In genomic region chr9:54700174-54700475, GRCm38 (mm10) we compare ENCODE assay signal across 8 mouse cellular contexts. TPM values are rescaled to one million over a fixed set of nuclear protein-coding genes. Genes with fewer than 3 reads are reported as not detected.
DNase-seq lines count a peak whose midpoint lies in the region; ATAC-seq and TF ChIP-seq lines count a peak whose summit lies in the region.

No protein-coding gene starts in this region.

- no peak for TF ChIP-seq POLR2A in testis, adult 2 months (IDR thresholded peaks at IDR 0.05; ENCODE audit: control insufficient read depth, low read depth, low read length)

- H3K4me3 ChIP-seq in testis, adult 2 months (ENCODE audit: control insufficient read depth, low read depth, low read length) = peak overlapping the region; percentile 87
- peak overlapping the region; percentile 84 for H3K4me3 ChIP-seq in intestine, postnatal 0 days (ENCODE audit: low read depth, low read length)
- peak overlapping the region; percentile 78 for H3K4me3 ChIP-seq in midbrain, embryonic 15.5 days

- DNase-seq in adrenal gland, adult 8-10 months = peak; percentile 26
- DNase-seq in adrenal gland, postnatal 36 days = no peak
- no peak for DNase-seq in testis, postnatal 14 days (ENCODE audit: low spot score)
- DNase-seq in adrenal gland, postnatal 10 days = no peak
- DNase-seq in urinary bladder, adult 18-20 months (ENCODE audit: low spot score in 2 of 2) = no peak

- peak overlapping the region; percentile 69 for H3K9ac ChIP-seq in intestine, postnatal 0 days (ENCODE audit: low read depth, low read length)
- H3K9ac ChIP-seq in midbrain, embryonic 15.5 days = peak overlapping the region; percentile 71

- 15% methylated on average over 9 of the region's 9 CpGs for WGBS in intestine, postnatal 0 days
- 29% methylated on average over 9 of the region's 9 CpGs for WGBS in midbrain, embryonic 15.5 days

- no peaks in the 10 kb centered on the region for H3K9me3 ChIP-seq in intestine, postnatal 0 days (ENCODE audit: control insufficient read depth)
- H3K9me3 ChIP-seq in midbrain, embryonic 15.5 days = no peaks in the 10 kb centered on the region

- H3K4me2 ChIP-seq in intestine, postnatal 0 days (replicated peaks; ENCODE audit: low read depth) = peak overlapping the region; percentile 98
- peak overlapping the region; percentile 94 for H3K4me2 ChIP-seq in midbrain, embryonic 15.5 days

- no peak for TF ChIP-seq CTCF in testis, adult 2 months (IDR thresholded peaks at IDR 0.05; ENCODE audit: control insufficient read depth, insufficient read depth, insufficient replicate concordance, low read depth, low read length)
- TF ChIP-seq CTCF in intestine, postnatal 0 days (IDR thresholded peaks at IDR 0.05; ENCODE audit: low read depth) = no peak

- peaks cover 10% of the 10 kb centered on the region for H3K4me1 ChIP-seq in testis, adult 2 months (ENCODE audit: control insufficient read depth, insufficient read depth, low read length)
- H3K4me1 ChIP-seq in intestine, postnatal 0 days (replicated peaks; ENCODE audit: control insufficient read depth, insufficient read depth, low read length) = no peaks in the 10 kb centered on the region
- peaks cover 15% of the 10 kb centered on the region for H3K4me1 ChIP-seq in midbrain, embryonic 15.5 days

- no peaks in the 10 kb centered on the region for H3K36me3 ChIP-seq in testis, adult 2 months (ENCODE audit: control insufficient read depth, insufficient read depth, low read length)
- H3K36me3 ChIP-seq in intestine, postnatal 0 days (ENCODE audit: control insufficient read depth, insufficient read depth) = no peaks in the 10 kb centered on the region
- H3K36me3 ChIP-seq in midbrain, embryonic 15.5 days (replicated peaks) = no peaks in the 10 kb centered on the region

- no peak for ATAC-seq in intestine, postnatal 0 days
- ATAC-seq in midbrain, embryonic 15.5 days (replicated peaks) = 0 out of 2 replicates have a peak, but pooled peaks have one; percentile 2

- H3K27ac ChIP-seq in testis, adult 2 months (ENCODE audit: control insufficient read depth, insufficient read depth, low read depth, low read length) = no peak overlapping the region
- H3K27ac ChIP-seq in intestine, postnatal 0 days (ENCODE audit: low read depth, low read length) = no peak overlapping the region
- H3K27ac ChIP-seq in midbrain, embryonic 15.5 days = no peak overlapping the region

- no peaks in the 10 kb centered on the region for H3K27me3 ChIP-seq in testis, adult 2 months (ENCODE audit: control insufficient read depth, insufficient read depth, low read length)
- H3K27me3 ChIP-seq in intestine, postnatal 0 days (replicated peaks; ENCODE audit: control insufficient read depth, insufficient read depth, low read length) = peaks cover 11% of the 10 kb centered on the region; the same call in 1 of the 2 replicates
- H3K27me3 ChIP-seq in midbrain, embryonic 15.5 days (replicated peaks) = peaks cover 7% of the 10 kb centered on the region; the same call in 1 of the 2 replicates

RNA-seq across cellular contexts. Expression of gene Dnaja4, which starts 1.5 kb away (rescaled TPM):
- total RNA-seq in adrenal gland, adult 8-10 months (2022) = 10 to 100 TPM; 25.6 to 30.9 (median 28.1) TPM
- 10 to 100 TPM; 17.7 to 24.3 TPM for total RNA-seq in adrenal gland, postnatal 36 days (2021)
- 129 and 142 TPM in 2 replicates for polyA plus RNA-seq in testis, adult 2 months (2012; rRNA removed)
- 3.4 and 4.0 TPM in 2 replicates for polyA plus RNA-seq in intestine, postnatal 0 days (2015; fragmentation: Nextera tagmentation; extraction: Ambion mirVana)
- polyA plus RNA-seq in midbrain, embryonic 15.5 days (2015; fragmentation: Nextera tagmentation; extraction: Ambion mirVana) = 7.1 and 7.2 TPM in 2 replicates
- 10 to 100 TPM in 1 of 2 experiments, 1 to 10 TPM in 1; 10.0 to 16.7 TPM for total RNA-seq in adrenal gland, postnatal 10 days (2021)

RNA-seq across cellular contexts. Expression of gene Wdr61, which starts 34.2 kb away (rescaled TPM):
- 10 to 100 TPM; 65.7 to 74.8 (median 70.1) TPM for total RNA-seq in adrenal gland, adult 8-10 months (2022)
- 10 to 100 TPM; 67.6 to 72.7 TPM for total RNA-seq in adrenal gland, postnatal 36 days (2021)
- 24.5 and 26.9 TPM in 2 replicates for polyA plus RNA-seq in testis, adult 2 months (2012; rRNA removed)
- 108 and 111 TPM in 2 replicates for polyA plus RNA-seq in intestine, postnatal 0 days (2015; fragmentation: Nextera tagmentation; extraction: Ambion mirVana)
- polyA plus RNA-seq in midbrain, embryonic 15.5 days (2015; fragmentation: Nextera tagmentation; extraction: Ambion mirVana) = 89.8 and 95.0 TPM in 2 replicates
- 10 to 100 TPM; 74.9 to 78.8 TPM for total RNA-seq in adrenal gland, postnatal 10 days (2021)

RNA-seq across cellular contexts. Expression of gene Acsbg1, which starts 38.5 kb away (rescaled TPM):
- 100 to 1,000 TPM; 259 to 564 (median 438) TPM for total RNA-seq in adrenal gland, adult 8-10 months (2022)
- total RNA-seq in adrenal gland, postnatal 36 days (2021) = 100 to 1,000 TPM; 105 to 213 TPM
- 91.8 and 114 TPM in 2 replicates for polyA plus RNA-seq in testis, adult 2 months (2012; rRNA removed)
- 0.16 and 0.27 TPM in 2 replicates for polyA plus RNA-seq in intestine, postnatal 0 days (2015; fragmentation: Nextera tagmentation; extraction: Ambion mirVana)
- 17.9 and 22.6 TPM in 2 replicates for polyA plus RNA-seq in midbrain, embryonic 15.5 days (2015; fragmentation: Nextera tagmentation; extraction: Ambion mirVana)
- 100 to 1,000 TPM in 1 of 2 experiments, 10 to 100 TPM in 1; 85.7 to 119 TPM for total RNA-seq in adrenal gland, postnatal 10 days (2021)
